Mouse (Mus musculus) spleen, postnatal 4 days (tissue): ENCODE measurements around the gene Ssu72.

Experiments used
- DNase-seq, 2 experiments: peaks; one replicate each; pipeline ENCODE4 v3.0.0; 2022; ENCODE audit warnings: low spot score in 2 of 2

Gene Ssu72

DNA sequence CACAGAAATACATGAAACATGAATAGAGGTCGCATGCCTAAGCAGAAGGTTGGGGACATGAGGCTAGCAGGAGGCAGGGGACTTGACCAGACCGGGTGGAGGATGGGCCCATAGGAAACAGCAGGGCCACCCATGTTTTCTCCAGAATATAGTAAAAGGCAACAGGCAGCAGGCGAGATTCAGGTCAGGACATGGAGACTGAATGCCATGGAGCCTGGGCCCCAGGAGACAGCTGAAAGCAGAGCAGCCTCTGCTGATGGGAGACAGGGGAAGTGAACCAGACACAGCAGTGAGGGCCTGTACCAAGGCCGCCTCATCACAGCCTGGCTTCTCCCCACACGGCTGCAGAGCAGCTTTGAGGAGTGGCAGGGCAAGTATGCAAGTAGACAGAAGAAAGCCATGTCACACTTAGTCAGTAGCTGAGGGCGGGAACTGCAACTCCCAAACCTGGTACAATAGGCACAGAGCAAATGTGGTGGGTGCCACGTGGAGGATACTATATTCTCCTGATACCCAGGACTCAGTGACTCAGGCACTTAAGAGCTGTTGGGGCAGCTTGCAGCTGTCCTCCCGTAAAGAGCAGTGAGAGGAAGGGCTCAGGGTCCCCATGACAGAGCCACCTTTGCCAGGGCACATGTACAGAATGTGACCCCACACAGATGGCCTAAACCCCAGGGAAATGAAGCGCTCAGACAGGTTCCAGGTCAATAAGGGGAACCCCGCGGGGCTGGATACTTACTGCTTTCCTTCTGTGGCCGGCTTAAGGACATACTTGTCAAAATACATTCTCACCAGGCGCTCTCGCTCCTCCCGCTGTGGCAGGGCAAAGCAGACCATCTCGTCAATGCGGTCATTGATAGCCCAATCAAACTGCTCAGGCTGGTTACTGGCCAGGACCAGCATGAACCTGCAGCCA is 42.2 kb downstream of the Ssu72 start:
- no peak for DNase-seq

DNA sequence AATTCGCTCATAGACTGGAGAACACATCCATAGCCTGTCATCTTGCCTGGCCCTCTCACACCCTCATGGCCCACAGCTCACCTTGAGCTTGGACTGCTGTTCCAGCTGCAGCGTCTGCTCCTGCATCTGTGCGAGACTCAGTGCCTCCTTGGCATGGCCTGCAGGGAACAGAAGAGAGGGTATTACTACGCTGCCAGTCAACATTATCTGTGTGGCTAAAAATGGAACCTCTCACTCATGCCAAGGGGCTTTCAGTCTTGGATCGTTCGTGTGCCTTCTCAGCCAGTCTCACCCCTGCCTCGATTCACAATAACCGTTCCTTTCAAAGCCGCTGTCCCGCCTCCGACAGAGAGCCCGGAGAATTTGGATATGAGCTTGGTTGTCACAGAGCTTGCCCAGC is 52.4 kb downstream of the Ssu72 start:
- DNase-seq, result no peak

DNA sequence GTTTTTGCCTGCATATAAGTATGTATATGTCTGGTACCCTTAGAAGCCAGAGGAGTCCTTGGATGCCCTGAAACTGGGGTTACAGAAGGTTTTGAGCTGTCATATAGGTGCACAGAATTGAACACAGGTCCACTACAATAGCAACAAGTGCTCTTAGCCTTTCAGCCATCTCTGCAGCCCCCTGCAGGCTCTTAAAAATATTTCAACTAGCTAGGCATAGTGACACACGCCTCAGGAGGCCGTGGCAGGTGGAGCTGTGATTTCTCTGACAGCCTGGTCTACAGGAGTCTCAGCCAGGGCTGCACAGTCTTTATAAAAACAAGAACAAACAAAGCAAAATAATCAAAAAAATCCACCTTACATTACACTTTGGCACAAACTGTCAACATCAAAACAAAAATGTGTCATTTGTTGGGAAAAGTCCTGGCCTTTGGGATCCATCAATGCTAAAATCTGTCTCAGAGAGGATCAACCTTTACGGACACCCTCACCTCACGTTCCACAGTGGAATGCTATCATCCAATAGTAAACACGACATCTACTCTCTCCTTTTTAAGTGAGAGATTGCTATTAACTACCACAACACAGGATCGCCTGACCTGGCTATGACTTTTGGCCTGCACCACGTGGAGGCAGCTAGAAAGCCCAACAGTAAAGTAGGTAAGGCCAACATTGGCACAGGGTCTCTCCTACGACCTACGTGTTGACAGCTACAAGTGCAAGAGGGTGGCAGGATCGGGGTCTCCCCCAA is 55.4 kb downstream of the Ssu72 start:
- DNase-seq, result peak in 1 of 2 experiments; percentile 47

DNA sequence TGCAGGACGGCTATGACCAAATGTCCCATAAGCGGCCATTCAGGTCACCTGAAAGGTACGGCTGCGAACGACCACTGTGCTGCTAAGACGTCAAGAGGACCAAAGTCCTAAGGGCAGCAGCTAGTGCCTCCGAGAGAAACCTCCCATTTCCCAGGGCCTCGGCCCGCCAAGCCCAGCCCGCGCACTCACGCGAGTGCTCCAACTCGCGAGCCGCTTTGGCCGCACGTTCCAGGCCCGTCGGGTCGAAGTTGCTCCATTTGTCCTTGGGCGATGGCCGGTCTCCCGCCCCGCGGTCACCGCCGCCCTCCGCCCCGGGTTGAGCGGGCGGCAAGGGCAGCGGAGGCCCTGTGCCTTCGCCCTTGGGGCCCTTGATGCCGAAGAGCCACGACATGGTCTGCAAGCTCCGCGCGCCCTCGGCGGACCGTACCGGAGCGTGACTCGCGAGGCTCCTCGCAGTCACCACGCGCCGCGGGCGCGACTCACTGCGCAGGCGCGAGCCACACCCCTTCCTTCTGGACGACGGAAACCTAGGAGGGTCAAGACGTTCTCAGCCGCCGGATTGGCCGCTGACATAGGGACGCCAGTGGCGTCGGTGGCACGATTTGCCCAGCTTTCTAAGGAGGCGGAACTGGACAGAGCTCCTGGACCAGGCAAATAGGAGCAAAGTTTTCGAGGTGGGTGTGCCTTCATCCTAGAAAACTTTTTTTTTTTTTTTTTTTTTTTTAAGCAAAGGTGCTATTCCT is 56.2 kb downstream of the Ssu72 start, which contains the start of gene Atad3a:
Atad3a (minus strand) TSS at position 481 of the 743 bp plus-strand sequence.
- DNase-seq, result peak; percentile 96 to 99

DNA sequence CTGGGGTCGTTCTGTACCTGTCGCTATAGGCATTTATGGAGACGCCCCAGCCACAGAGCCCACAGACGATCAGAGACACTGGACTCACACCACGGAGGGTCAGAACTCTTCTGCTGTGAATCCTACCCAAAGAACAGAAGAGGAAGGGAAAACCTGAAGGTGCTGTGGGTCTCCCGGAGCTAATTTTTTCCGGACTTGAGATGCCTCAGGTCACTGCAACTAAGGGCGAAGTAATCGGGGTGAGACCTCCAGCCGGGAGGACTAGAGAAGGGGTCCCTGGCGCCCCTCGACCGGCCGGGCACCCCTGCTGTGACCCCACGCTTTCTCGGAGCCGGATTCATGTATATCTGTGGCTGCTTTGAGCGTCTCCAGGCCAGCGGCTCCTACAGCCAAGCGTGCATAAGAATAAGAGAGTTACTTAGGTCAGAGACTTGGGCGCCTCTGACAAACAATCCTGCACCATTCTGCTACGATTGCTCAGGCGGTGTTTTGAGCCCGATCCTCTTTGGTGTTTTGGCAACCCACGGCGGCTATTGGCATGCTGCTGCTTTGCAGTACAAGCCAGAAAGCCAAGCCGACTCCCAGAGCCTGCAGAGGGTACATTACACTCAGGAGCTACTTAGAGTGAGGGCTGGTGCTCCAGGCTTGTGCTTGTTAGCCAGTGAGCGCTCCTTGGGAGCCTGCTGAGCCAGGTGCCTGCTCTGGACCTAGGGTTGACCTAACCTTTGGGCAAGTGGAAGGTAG is 56.9 kb downstream of the Ssu72 start:
- no peak for DNase-seq

- no peak for DNase-seq
These were observed 57.8 kb downstream of the Ssu72 start for GRCm38 (mm10) chr4:155762357-155762756.

- DNase-seq, result no peak
These were observed 64.9 kb downstream of the Ssu72 start for GRCm38 (mm10) chr4:155769496-155769879.

- DNase-seq, result peak; percentile 90 to 98
These were observed 65.4 kb downstream of the Ssu72 start for GRCm38 (mm10) chr4:155769880-155770512.

DNA sequence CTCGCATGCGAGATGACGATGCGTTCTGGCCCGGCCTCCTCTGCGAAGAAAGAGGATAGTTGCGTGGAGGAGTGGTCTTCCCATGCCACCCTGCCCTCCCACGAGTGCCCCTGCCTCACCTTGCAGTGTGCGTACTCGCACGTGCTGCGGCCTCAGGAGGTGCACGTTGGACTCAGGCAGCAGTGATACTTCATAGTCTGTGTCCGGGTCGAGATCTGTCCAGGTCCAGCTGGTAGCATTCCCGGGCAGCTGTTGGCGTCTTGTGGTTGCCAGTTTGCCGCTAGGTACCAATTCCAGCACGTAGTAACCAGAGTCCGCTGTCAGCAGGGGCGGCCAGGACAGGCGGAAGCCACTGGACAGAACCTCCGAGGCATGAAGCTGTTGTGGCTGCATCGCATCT is 66.0 kb downstream of the Ssu72 start:
- DNase-seq, result no peak

- no peak for DNase-seq
These were observed 67.1 kb downstream of the Ssu72 start for GRCm38 (mm10) chr4:155771706-155772105.

DNA sequence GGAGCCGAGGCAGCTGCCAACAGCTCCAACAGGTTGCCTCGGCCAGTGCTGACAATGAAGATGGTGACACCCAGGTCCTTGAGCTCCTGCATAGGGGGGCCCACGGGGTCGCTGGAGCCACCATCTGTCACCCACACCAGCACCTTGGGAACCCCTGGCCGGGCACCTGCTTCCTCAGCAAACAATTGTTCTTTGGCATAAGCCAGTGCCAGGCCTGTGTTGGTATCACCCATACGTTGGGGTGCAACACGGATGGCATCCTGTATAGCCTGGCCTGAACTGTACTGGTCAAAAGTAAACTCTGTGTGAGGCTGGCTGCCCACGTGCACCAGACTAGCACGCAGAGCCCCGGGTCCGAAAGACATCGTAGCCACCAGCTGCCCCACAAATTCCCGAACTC is 68.2 kb downstream of the Ssu72 start:
- DNase-seq, result peak in 1 of 2 experiments; percentile 64

DNA sequence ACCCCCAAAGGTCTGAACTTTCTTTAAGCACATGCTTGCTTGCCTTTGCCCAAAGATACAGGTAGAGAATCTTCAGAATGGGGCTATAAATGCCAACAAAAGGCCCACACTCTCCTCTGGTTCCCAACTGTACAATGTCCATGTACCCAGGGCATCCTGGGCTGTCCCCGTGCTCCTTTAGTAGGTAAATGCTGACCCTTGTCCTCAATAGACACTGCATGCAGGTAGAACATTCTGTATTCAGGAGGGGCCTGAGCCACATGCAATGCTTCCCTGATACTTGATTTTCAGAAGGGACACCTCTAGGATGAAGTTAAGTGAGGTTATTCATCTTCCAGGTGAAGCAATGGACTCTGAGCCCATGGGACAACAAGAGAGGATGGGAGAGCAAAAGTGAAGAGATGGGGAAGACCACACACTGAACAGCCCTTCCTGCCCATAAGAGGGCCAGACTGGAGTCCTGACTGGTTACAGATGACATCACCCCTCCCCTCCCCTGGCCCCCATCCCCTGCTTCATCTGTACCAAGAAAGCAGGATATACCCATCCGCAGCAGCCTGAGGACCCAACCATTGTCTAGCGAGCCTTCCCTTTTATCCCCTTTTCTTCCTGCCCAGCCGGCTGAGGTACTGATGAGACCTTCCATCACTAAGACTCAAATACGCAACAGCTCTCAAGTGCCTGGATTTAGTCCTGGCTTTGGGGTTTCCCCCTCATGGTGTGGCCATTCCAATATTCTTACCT is 68.9 kb downstream of the Ssu72 start:
- peak in 1 of 2 experiments; percentile 53 for DNase-seq

DNA sequence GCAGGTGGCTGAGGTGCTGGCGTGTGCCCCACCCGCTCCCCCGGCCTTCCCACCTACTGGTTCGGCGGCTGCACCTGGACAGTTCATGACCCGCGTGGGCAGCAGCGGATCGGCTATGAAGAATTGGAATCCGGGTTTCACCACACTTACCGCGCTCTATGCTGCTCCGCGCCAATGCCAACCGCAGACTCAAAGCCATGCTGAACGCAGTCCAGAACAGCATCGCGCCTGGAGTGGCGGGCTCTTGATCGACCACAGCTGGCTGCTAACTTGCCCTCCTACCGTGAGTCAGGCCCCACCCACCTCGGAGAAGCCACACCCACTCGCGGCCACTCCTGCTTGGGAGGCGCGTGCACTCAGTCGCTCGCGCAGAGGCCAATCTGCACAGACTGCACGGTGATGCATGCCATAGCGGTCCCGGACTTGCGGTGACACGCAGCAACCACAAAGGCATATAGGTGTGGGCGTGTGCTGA is 69.7 kb downstream of the Ssu72 start, which contains the start of gene Vwa1:
Vwa1 (minus strand) TSS at position 419 of the 475 bp plus-strand sequence.
- peak; percentile 87 to 91 for DNase-seq

GRCm38 (mm10) chr4:155774971-155775740 is 70.6 kb downstream of the Ssu72 start:
- DNase-seq, result peak; percentile 21 to 63

DNA sequence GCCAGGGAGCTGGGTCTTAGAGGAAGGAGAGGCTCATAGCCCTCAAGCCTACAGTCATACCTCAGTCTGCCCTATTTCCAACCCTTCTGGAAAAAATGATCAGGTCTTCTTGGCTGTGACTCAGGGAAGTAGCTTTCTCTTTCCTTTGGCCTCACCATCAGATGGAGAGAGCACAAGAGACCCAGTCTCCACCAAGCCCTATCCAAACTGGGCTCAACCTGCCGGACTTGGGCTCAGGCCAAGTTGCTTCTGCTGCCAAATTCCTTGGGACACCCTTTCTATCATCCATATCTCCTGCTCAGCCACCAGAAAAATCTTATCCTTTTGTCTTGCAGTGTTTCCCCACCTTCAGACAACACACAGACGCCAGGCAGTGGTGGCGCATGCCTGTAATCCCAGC is 71.3 kb downstream of the Ssu72 start:
- no peak for DNase-seq

- peak in 1 of 2 experiments; percentile 53 for DNase-seq
These were observed 72.2 kb downstream of the Ssu72 start for GRCm38 (mm10) chr4:155776704-155777335.

DNA sequence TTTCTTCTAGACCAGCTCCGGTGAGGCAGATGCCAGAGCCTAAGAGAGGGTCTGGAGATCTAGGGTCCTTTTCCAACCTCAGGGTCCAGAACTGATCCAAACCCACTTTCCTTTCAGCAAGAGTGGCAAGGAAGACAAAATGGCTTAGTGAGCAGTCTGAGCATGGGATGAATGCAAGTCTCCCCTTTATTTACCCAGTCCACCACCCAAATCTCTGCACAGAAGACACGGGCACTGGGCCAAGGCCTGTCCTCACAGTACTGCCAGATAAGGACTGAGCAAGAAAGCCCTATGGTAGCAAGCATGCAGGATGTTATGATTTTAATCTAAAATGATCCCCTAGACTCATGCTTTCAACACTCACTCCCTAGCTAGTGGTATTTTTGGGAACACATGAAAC is 73.2 kb downstream of the Ssu72 start:
- no peak for DNase-seq

DNA sequence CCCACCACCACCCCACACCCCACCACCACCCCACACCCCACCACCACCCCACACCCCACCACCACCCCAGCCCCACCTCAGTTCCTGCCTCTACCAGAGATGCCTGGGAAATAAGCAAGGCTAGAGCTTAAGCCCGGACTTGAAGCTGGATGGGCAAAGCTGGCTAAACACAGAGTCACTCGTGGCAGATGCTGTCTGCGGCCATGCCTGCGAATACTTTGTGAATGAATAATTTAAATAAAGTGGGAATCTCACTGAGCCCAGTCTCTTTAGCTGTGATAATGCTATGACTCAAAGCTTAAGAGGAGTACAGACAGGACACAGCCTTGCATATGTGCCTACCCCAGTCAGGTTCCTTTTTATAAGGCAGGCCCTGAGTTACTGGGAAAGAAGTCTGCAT is 74.9 kb downstream of the Ssu72 start:
- DNase-seq, result no peak

DNA sequence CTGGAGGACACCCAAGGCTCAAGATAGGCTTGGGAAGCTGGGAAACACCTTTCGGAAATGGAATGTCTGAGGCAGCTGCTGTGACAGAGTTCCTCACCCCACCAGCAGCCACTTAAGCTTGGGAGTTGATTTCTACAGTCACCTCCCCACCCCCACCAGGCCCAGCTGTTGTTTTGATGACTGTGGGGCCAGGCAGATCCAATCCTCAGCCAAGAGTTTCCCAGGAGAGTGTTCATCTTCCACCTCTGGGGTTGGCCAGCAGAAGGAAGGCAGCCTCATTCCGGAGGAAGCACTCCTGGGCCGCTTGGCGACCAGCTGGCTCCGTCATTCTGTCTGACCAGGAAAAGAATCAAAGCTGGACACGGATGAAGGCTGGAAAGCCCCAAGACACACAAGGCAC is 76.3 kb downstream of the Ssu72 start:
- peak in 1 of 2 experiments; percentile 12 for DNase-seq
